Comparison of ENCODE assay signal across 13 mouse cellular contexts in genomic region chr4:63385784-63386183, GRCm38 (mm10). TPM values are rescaled to one million over a fixed set of nuclear protein-coding genes. Genes with fewer than 3 reads are reported as not detected.
DNase-seq lines count a peak whose midpoint lies in the region; ATAC-seq and TF ChIP-seq lines count a peak whose summit lies in the region.
"Had no signal": no experiment of that assay in that cellular context is flagged by ENCODE, and none has a peak within 500 bp of the region (broad histone marks: within the 10 kb centered on the region; RNA-seq: fewer than 3 reads in every experiment).

No protein-coding gene starts in this region.

- peak overlapping the region; percentile 90 for H3K27ac ChIP-seq in MEL (ENCODE audit: control insufficient read depth, low read depth, low read length)
- H3K27ac ChIP-seq in liver, embryonic 16.5 days (ENCODE audit: low read length), result peak overlapping the region; percentile 56
- H3K27ac ChIP-seq in midbrain, embryonic 15.5 days, result no peak overlapping the region
- H3K27ac ChIP-seq in heart, embryonic 11.5 days (ENCODE audit: low read depth, low read length), result no peak overlapping the region
- H3K27ac ChIP-seq: hindbrain, embryonic 12.5 days had no signal

- no peaks in the 10 kb centered on the region for H3K9me3 ChIP-seq in MEL (replicated peaks; ENCODE audit: insufficient read depth, low read length)
- H3K9me3 ChIP-seq in liver, embryonic 16.5 days (replicated peaks; ENCODE audit: control insufficient read depth, low read length), result no peaks in the 10 kb centered on the region
- no peaks in the 10 kb centered on the region for H3K9me3 ChIP-seq in midbrain, embryonic 15.5 days
- no peaks in the 10 kb centered on the region for H3K9me3 ChIP-seq in heart, embryonic 11.5 days (replicated peaks; ENCODE audit: control insufficient read depth, low read length)
- H3K9me3 ChIP-seq: hindbrain, embryonic 12.5 days had no signal

- no peak overlapping the region for H3K4me2 ChIP-seq in liver, embryonic 16.5 days (ENCODE audit: low read depth, low read length)
- H3K4me2 ChIP-seq in midbrain, embryonic 15.5 days, result no peak overlapping the region
- H3K4me2 ChIP-seq in heart, embryonic 11.5 days, result no peak overlapping the region
- H3K4me2 ChIP-seq: hindbrain, embryonic 12.5 days had no signal

- peak overlapping the region; percentile 8 to 16; a peak in 1 of 4 replicates for H3K4me3 ChIP-seq in MEL (ENCODE audit: control insufficient read depth in 1 of 2, insufficient read depth in 1 of 2, low read depth in 2 of 2, low read length in 2 of 2)
- H3K4me3 ChIP-seq in liver, embryonic 16.5 days (ENCODE audit: low read depth, low read length), result no peak overlapping the region
- H3K4me3 ChIP-seq in midbrain, embryonic 15.5 days, result no peak overlapping the region
- no peak overlapping the region for H3K4me3 ChIP-seq in heart, embryonic 11.5 days (ENCODE audit: low read depth, low read length)
- H3K4me3 ChIP-seq: hindbrain, embryonic 12.5 days had no signal

- DNase-seq in B cell, adult 2 months, result peak; percentile 84 to 88
- DNase-seq in MEL (ENCODE audit: low read depth, low spot score), result peak; percentile 94
- peak; percentile 65 to 70 for DNase-seq in spleen, adult 18-20 months
- no peak for DNase-seq in layer of hippocampus, postnatal 10 days (ENCODE audit: low spot score in 2 of 2)
- DNase-seq in kidney, adult 18-20 months, result no peak
- DNase-seq: right cerebral cortex, adult 18-20 months had no signal

- TF ChIP-seq EP300 in MEL (IDR thresholded peaks at IDR 0.05; ENCODE audit: low read depth in 1 of 2, low read length in 2 of 2), result peak; percentile 67 to 68; a peak in 3 of 4 replicates

- peaks cover 27 to 37% of the 10 kb centered on the region in 2 experiments for H3K4me1 ChIP-seq in MEL (ENCODE audit: control insufficient read depth in 1 of 2, insufficient read depth in 2 of 2, low read length in 2 of 2)
- H3K4me1 ChIP-seq in liver, embryonic 16.5 days (ENCODE audit: control insufficient read depth, low read depth, low read length), result peaks cover 56% of the 10 kb centered on the region
- H3K4me1 ChIP-seq in midbrain, embryonic 15.5 days, result peaks cover 15% of the 10 kb centered on the region
- H3K4me1 ChIP-seq in heart, embryonic 11.5 days (ENCODE audit: control insufficient read depth, insufficient read depth, low read length), result no peaks in the 10 kb centered on the region

- 35% methylated on average over 11 of the region's 11 CpGs for WGBS in liver, embryonic 16.5 days (ENCODE audit: insufficient replicate concordance)
- 79% methylated on average over 11 of the region's 11 CpGs for WGBS in midbrain, embryonic 15.5 days
- WGBS in heart, embryonic 11.5 days (ENCODE audit: insufficient replicate concordance), result 83% methylated on average over 11 of the region's 11 CpGs

- ATAC-seq in liver, embryonic 16.5 days (ENCODE audit: low read depth), result no peak
- no peak for ATAC-seq in midbrain, embryonic 15.5 days (replicated peaks)
- ATAC-seq in heart, embryonic 11.5 days (replicated peaks; ENCODE audit: insufficient number of reproducible peaks, low FRiP score, low TSS enrichment), result no peak
- ATAC-seq: Patski had no signal

- TF ChIP-seq RAD21 in MEL (IDR thresholded peaks at IDR 0.05; ENCODE audit: low read depth, low read length), result no peak

- no peak for TF ChIP-seq CTCF in MEL (IDR thresholded peaks at IDR 0.05 in 2 of 3, conservative IDR thresholded peaks at IDR 0.05 in 1 of 3; ENCODE audit: control insufficient read depth in 1 of 3, insufficient read depth in 1 of 3, low read depth in 2 of 3, low read length in 3 of 3, poor library complexity in 1 of 3, severe bottlenecking in 1 of 3)

- peaks cover 0 to 39% of the 10 kb centered on the region in 2 experiments for H3K36me3 ChIP-seq in MEL (ENCODE audit: control insufficient read depth in 1 of 2, insufficient read depth in 2 of 2, low read length in 2 of 2)
- H3K36me3 ChIP-seq in liver, embryonic 16.5 days (ENCODE audit: control insufficient read depth, insufficient read depth), result 0 out of 2 replicates have a peak, but pooled peaks cover 2% of the 10 kb centered on the region
- H3K36me3 ChIP-seq in midbrain, embryonic 15.5 days (replicated peaks), result no peaks in the 10 kb centered on the region
- H3K36me3 ChIP-seq in heart, embryonic 11.5 days (ENCODE audit: control insufficient read depth, insufficient read depth, low read length), result peaks cover 2% of the 10 kb centered on the region; the same call in 1 of the 2 replicates

- H3K9ac ChIP-seq in MEL (ENCODE audit: control insufficient read depth, low read depth, low read length, poor library complexity, severe bottlenecking), result peak overlapping the region; percentile 42
- H3K9ac ChIP-seq in liver, embryonic 16.5 days (ENCODE audit: low read depth, low read length), result peak overlapping the region; percentile 34; the same call in 1 of the 2 replicates
- no peak overlapping the region for H3K9ac ChIP-seq in midbrain, embryonic 15.5 days
- no peak overlapping the region for H3K9ac ChIP-seq in heart, embryonic 11.5 days (ENCODE audit: low read depth, low read length)
- H3K9ac ChIP-seq: hindbrain, embryonic 12.5 days had no signal

- no peaks in the 10 kb centered on the region for H3K79me2 ChIP-seq in MEL (ENCODE audit: control insufficient read depth, insufficient read depth, low read length, poor library complexity)

- H3K27me3 ChIP-seq in MEL (ENCODE audit: control insufficient read depth in 1 of 2, insufficient read depth in 2 of 2, low read length in 2 of 2), result no peaks in the 10 kb centered on the region
- no peaks in the 10 kb centered on the region for H3K27me3 ChIP-seq in liver, embryonic 16.5 days (ENCODE audit: control insufficient read depth, insufficient read depth, low read depth, low read length)
- no peaks in the 10 kb centered on the region for H3K27me3 ChIP-seq in midbrain, embryonic 15.5 days (replicated peaks)
- H3K27me3 ChIP-seq in heart, embryonic 11.5 days (ENCODE audit: control insufficient read depth, insufficient read depth, low read length), result no peaks in the 10 kb centered on the region
- H3K27me3 ChIP-seq: hindbrain, embryonic 12.5 days; Patski had no signal

- TF ChIP-seq POLR2A in MEL (IDR thresholded peaks at IDR 0.05; ENCODE audit: control insufficient read depth in 1 of 2, insufficient read depth in 1 of 2, low read depth in 1 of 2, low read length in 2 of 2, poor library complexity in 1 of 2), result peak in 1 of 2 experiments; percentile 46; a peak in 1 of 4 replicates

TF ChIP-seq in MEL, 35 proteins besides CTCF, POLR2A, EP300 and RAD21:
- TF ChIP-seq MXI1 (IDR thresholded peaks at IDR 0.05; ENCODE audit: low read depth, low read length), result 0 out of 2 replicates have a peak, but pooled peaks have one; percentile 25
- peak; percentile 54 for TF ChIP-seq ETS1 (IDR thresholded peaks at IDR 0.05; ENCODE audit: low read depth, low read length)
- TF ChIP-seq NRF1 (IDR thresholded peaks at IDR 0.05; ENCODE audit: insufficient read depth, low read depth, low read length, poor library complexity, severe bottlenecking), result no peak
- no peak for TF ChIP-seq ZNF384 (IDR thresholded peaks at IDR 0.05; ENCODE audit: low read depth, low read length)
- peak; percentile 31; the same call in 1 of the 2 replicates for TF ChIP-seq TCF12 (IDR thresholded peaks at IDR 0.05; ENCODE audit: low read depth, low read length)
- 0 out of 2 replicates have a peak, but pooled peaks have one; percentile 38 for TF ChIP-seq ELF1 (IDR thresholded peaks at IDR 0.05; ENCODE audit: low read depth, low read length)
- TF ChIP-seq TBP (IDR thresholded peaks at IDR 0.05; ENCODE audit: low read depth, low read length), result 0 out of 2 replicates have a peak, but pooled peaks have one; percentile 26
- no peak for TF ChIP-seq MAX (IDR thresholded peaks at IDR 0.05; ENCODE audit: low read length)

RNA-seq across cellular contexts. Expression of gene Akna, which starts 17.4 kb away (rescaled TPM):
- 3.9 and 6.2 TPM in 2 replicates for total RNA-seq in MEL (2012; rRNA removed)
- polyA plus RNA-seq in MEL (2012; ENCODE audit: insufficient read depth in 1 of 2, insufficient read length in 2 of 2, low read depth in 1 of 2, low replicate concordance in 2 of 2, missing spikeins in 1 of 2), result 10 to 100 TPM in 1 of 2 experiments, not detected in 1; 14.1 TPM
- 5.1 and 6.1 TPM in 2 replicates for polyA plus RNA-seq in liver, embryonic 16.5 days (2015; fragmentation: Nextera tagmentation; extraction: Ambion mirVana)
- 1 to 10 TPM; 4.0 to 5.0 TPM for total RNA-seq in layer of hippocampus, postnatal 10 days (2021)
- polyA plus RNA-seq in midbrain, embryonic 15.5 days (2015; fragmentation: Nextera tagmentation; extraction: Ambion mirVana), result 7.0 and 7.7 TPM in 2 replicates
- 3.1 and 3.2 TPM in 2 replicates for polyA plus RNA-seq in heart, embryonic 11.5 days (2014; fragmentation: Nextera tagmentation; extraction: Ambion mirVana)

RNA-seq across cellular contexts. Expression of gene Orm2, which starts 23.5 kb away (rescaled TPM):
- not detected in 2 replicates for total RNA-seq in MEL (2012; rRNA removed)
- not detected for polyA plus RNA-seq in MEL (2012; ENCODE audit: insufficient read depth in 1 of 2, insufficient read length in 2 of 2, low read depth in 1 of 2, low replicate concordance in 2 of 2, missing spikeins in 1 of 2)
- not detected in 2 replicates for polyA plus RNA-seq in liver, embryonic 16.5 days (2015; fragmentation: Nextera tagmentation; extraction: Ambion mirVana)
- total RNA-seq in layer of hippocampus, postnatal 10 days (2021), result not detected
- polyA plus RNA-seq in midbrain, embryonic 15.5 days (2015; fragmentation: Nextera tagmentation; extraction: Ambion mirVana), result not detected in 2 replicates
- not detected in 2 replicates for polyA plus RNA-seq in heart, embryonic 11.5 days (2014; fragmentation: Nextera tagmentation; extraction: Ambion mirVana)
- polyA plus RNA-seq: hindbrain, embryonic 12.5 days; limb, embryonic 14.5 days had no signal

RNA-seq across cellular contexts. Expression of gene Orm3, which starts 29.8 kb away (rescaled TPM):
- not detected in 2 replicates for total RNA-seq in MEL (2012; rRNA removed)
- not detected for polyA plus RNA-seq in MEL (2012; ENCODE audit: insufficient read depth in 1 of 2, insufficient read length in 2 of 2, low read depth in 1 of 2, low replicate concordance in 2 of 2, missing spikeins in 1 of 2)
- polyA plus RNA-seq in liver, embryonic 16.5 days (2015; fragmentation: Nextera tagmentation; extraction: Ambion mirVana), result not detected in 2 replicates
- not detected for total RNA-seq in layer of hippocampus, postnatal 10 days (2021)
- polyA plus RNA-seq in midbrain, embryonic 15.5 days (2015; fragmentation: Nextera tagmentation; extraction: Ambion mirVana), result not detected in 2 replicates
- not detected in 2 replicates for polyA plus RNA-seq in heart, embryonic 11.5 days (2014; fragmentation: Nextera tagmentation; extraction: Ambion mirVana)
- total RNA-seq: gastrocnemius, adult 8-10 months had no signal
- polyA plus RNA-seq: hindbrain, embryonic 12.5 days; limb, embryonic 14.5 days had no signal

RNA-seq across cellular contexts. Expression of gene Orm1, which starts 41.4 kb away (rescaled TPM):
- total RNA-seq in MEL (2012; rRNA removed), result not detected in 2 replicates
- polyA plus RNA-seq in MEL (2012; ENCODE audit: insufficient read depth in 1 of 2, insufficient read length in 2 of 2, low read depth in 1 of 2, low replicate concordance in 2 of 2, missing spikeins in 1 of 2), result not detected
- 1.0 and 1.1 TPM in 2 replicates for polyA plus RNA-seq in liver, embryonic 16.5 days (2015; fragmentation: Nextera tagmentation; extraction: Ambion mirVana)
- total RNA-seq in layer of hippocampus, postnatal 10 days (2021), result not detected
- polyA plus RNA-seq in midbrain, embryonic 15.5 days (2015; fragmentation: Nextera tagmentation; extraction: Ambion mirVana), result not detected in 2 replicates
- polyA plus RNA-seq in heart, embryonic 11.5 days (2014; fragmentation: Nextera tagmentation; extraction: Ambion mirVana), result not detected in 2 replicates
- polyA plus RNA-seq: hindbrain, embryonic 12.5 days had no signal

Comparison
In these comparisons a context has a peak if more than half of its experiments do, and no peak if none do; other contexts are left out.
1. DNase-seq: peak in B cell, adult 2 months (2 of 2), MEL (single experiment) and spleen, adult 18-20 months (2 of 2); none in layer of hippocampus, postnatal 10 days (0 of 2) and kidney, adult 18-20 months (single experiment).
2. H3K27ac ChIP-seq: peak in MEL (single experiment) and liver, embryonic 16.5 days (single experiment); none in midbrain, embryonic 15.5 days (single experiment) and heart, embryonic 11.5 days (single experiment).
3. H3K4me3 ChIP-seq: peak in MEL (2 of 2); none in liver, embryonic 16.5 days (single experiment), midbrain, embryonic 15.5 days (single experiment) and heart, embryonic 11.5 days (single experiment).
4. H3K9ac ChIP-seq: peak in MEL (single experiment) and liver, embryonic 16.5 days (single experiment); none in midbrain, embryonic 15.5 days (single experiment) and heart, embryonic 11.5 days (single experiment).